Comparison of ENCODE assay signal across 7 mouse cellular contexts in genomic region chr14:54431334-54432077, GRCm38 (mm10). TPM values are rescaled to one million over a fixed set of nuclear protein-coding genes. Genes with fewer than 3 reads are reported as not detected.
DNase-seq lines count a peak whose midpoint lies in the region; ATAC-seq lines count a peak whose summit lies in the region.

Mmp14 (plus strand) TSS chr14:54431612.

- peaks cover 48% of the 10 kb centered on the region for H3K4me1 ChIP-seq in hindbrain, embryonic 12.5 days
- peaks cover 73% of the 10 kb centered on the region for H3K4me1 ChIP-seq in midbrain, embryonic 10.5 days
- H3K4me1 ChIP-seq in stomach, embryonic 15.5 days = peaks cover 36% of the 10 kb centered on the region

- no peaks in the 10 kb centered on the region for H3K9me3 ChIP-seq in hindbrain, embryonic 12.5 days (replicated peaks)
- no peaks in the 10 kb centered on the region for H3K9me3 ChIP-seq in midbrain, embryonic 10.5 days (replicated peaks)
- no peaks in the 10 kb centered on the region for H3K9me3 ChIP-seq in stomach, embryonic 15.5 days

- peaks cover 14% of the 10 kb centered on the region for H3K27me3 ChIP-seq in hindbrain, embryonic 12.5 days
- H3K27me3 ChIP-seq in midbrain, embryonic 10.5 days (ENCODE audit: low read depth, poor library complexity, severe bottlenecking) = peaks cover 22% of the 10 kb centered on the region
- no peaks in the 10 kb centered on the region for H3K27me3 ChIP-seq in stomach, embryonic 15.5 days (replicated peaks)

- peak; percentile 97 for DNase-seq in Muller cell, postnatal 12 days (ENCODE audit: inconsistent ontology term)
- peak; percentile 80 to 86 for DNase-seq in adrenal gland, postnatal 36 days
- peak in 1 of 2 experiments; percentile 61 for DNase-seq in frontal cortex, adult 2 months (ENCODE audit: extremely low spot score in 1 of 2, low spot score in 1 of 2)
- peak; percentile 77 for DNase-seq in left cerebral cortex, postnatal 4 days
- DNase-seq in midbrain, embryonic 10.5 days (ENCODE audit: low spot score) = peak; percentile 78

- peak within 1 kb of the TSS; percentile 86 for H3K9ac ChIP-seq in hindbrain, embryonic 12.5 days
- peak within 1 kb of the TSS; percentile 91 for H3K9ac ChIP-seq in stomach, embryonic 15.5 days

- intact Hi-C loops in left cerebral cortex, postnatal 4 days (cut with DNase I) = no loop called here

- peak within 1 kb of the TSS; percentile 60 for H3K4me2 ChIP-seq in hindbrain, embryonic 12.5 days (replicated peaks)
- peak within 1 kb of the TSS; percentile 74 for H3K4me2 ChIP-seq in stomach, embryonic 15.5 days

- peak within 1 kb of the TSS; percentile 89 for H3K27ac ChIP-seq in hindbrain, embryonic 12.5 days
- peak within 1 kb of the TSS; percentile 96 for H3K27ac ChIP-seq in midbrain, embryonic 10.5 days (replicated peaks)
- H3K27ac ChIP-seq in stomach, embryonic 15.5 days = peak within 1 kb of the TSS; percentile 97

- peak within 1 kb of the TSS; percentile 67 for H3K4me3 ChIP-seq in hindbrain, embryonic 12.5 days
- peak within 1 kb of the TSS; percentile 76 for H3K4me3 ChIP-seq in midbrain, embryonic 10.5 days
- peak within 1 kb of the TSS; percentile 72 for H3K4me3 ChIP-seq in stomach, embryonic 15.5 days (replicated peaks)

- under 1% methylated on average over 49 of the region's 49 CpGs for whole genome bisulfite sequencing in hindbrain, embryonic 12.5 days
- under 1% methylated on average over 49 of the region's 49 CpGs for WGBS in midbrain, embryonic 10.5 days
- under 1% methylated on average over 49 of the region's 49 CpGs for WGBS in stomach, embryonic 15.5 days

- peak; percentile 41 for ATAC-seq in hindbrain, embryonic 12.5 days (ENCODE audit: low FRiP score)
- peak; percentile 21; the same call in 1 of the 2 replicates for ATAC-seq in stomach, embryonic 15.5 days (ENCODE audit: insufficient read depth, low FRiP score, low read depth)

- 0 out of 2 replicates have a peak, but pooled peaks cover 4% of the 10 kb centered on the region for H3K36me3 ChIP-seq in hindbrain, embryonic 12.5 days
- peaks cover 32% of the 10 kb centered on the region for H3K36me3 ChIP-seq in midbrain, embryonic 10.5 days
- H3K36me3 ChIP-seq in stomach, embryonic 15.5 days = 0 out of 2 replicates have a peak, but pooled peaks cover 3% of the 10 kb centered on the region

RNA-seq across cellular contexts. Expression of gene Mmp14, which starts in this region (rescaled TPM):
- total RNA-seq in adrenal gland, postnatal 36 days (2021) = 10 to 100 TPM; 42.2 to 54.4 TPM
- 17.3 and 22.0 TPM in 2 replicates for polyA plus RNA-seq in frontal cortex, adult 2 months (2012; rRNA removed)
- 113 and 117 TPM in 2 replicates for polyA plus RNA-seq in hindbrain, embryonic 12.5 days (2016; fragmentation: Nextera tagmentation; extraction: Ambion mirVana)
- total RNA-seq in left cerebral cortex, postnatal 4 days (2021) = 10 to 100 TPM; 44.0 to 47.9 TPM
- polyA plus RNA-seq in midbrain, embryonic 10.5 days (2016; fragmentation: Nextera tagmentation; extraction: Ambion mirVana) = 56.0 and 70.5 TPM in 2 replicates
- 126 and 139 TPM in 2 replicates for polyA plus RNA-seq in stomach, embryonic 15.5 days (2015; fragmentation: Nextera tagmentation; extraction: Ambion mirVana)
